Mouse (Mus musculus) midbrain, postnatal 0 days (tissue): Measurements from ENCODE around the gene Gigyf1. TPM values are rescaled to one million over a fixed set of nuclear protein-coding genes. Genes with fewer than 3 reads are reported as not detected.

Experiments used
- ATAC-seq: fragments of 200-750 bp; cut with Nextera tagmentation; 2 replicates; pipeline ENCODE4 v1.8.0; 2017; ENCODE audit warnings: moderate number of reproducible peaks, mild to moderate bottlenecking, moderate TSS enrichment, moderate library complexity; ENCODE audit not compliant: low FRiP score
- DNase-seq: peaks from one replicate; pipeline ENCODE4 v3.0.0-alpha.2; 2015; ENCODE audit warnings: low spot score
- H3K27ac ChIP-seq: fragments of 300-500 bp; sonication (generic); 2 replicates; pipeline ENCODE4 v1.5.1; 2014; ENCODE audit warnings: low read depth, mild to moderate bottlenecking, low read length, mixed read lengths
- H3K27me3 ChIP-seq: fragments of 300-500 bp; sonication (generic); 2 replicates; pipeline ENCODE4 v1.6.1; 2014; ENCODE audit warnings: low read length, control low read depth, mixed read lengths; ENCODE audit not compliant: insufficient read depth
- H3K36me3 ChIP-seq: fragments of 300-500 bp; sonication (generic); 2 replicates; pipeline ENCODE4 v1.6.1; 2014; ENCODE audit warnings: low read length, control low read depth, mixed read lengths; ENCODE audit not compliant: insufficient read depth
- H3K4me1 ChIP-seq: fragments of 300-500 bp; sonication (generic); 2 replicates; pipeline ENCODE4 v1.6.1; 2014; ENCODE audit warnings: mild to moderate bottlenecking, control low read depth, antibody characterized with exemption, low read length, mixed read lengths; ENCODE audit not compliant: insufficient read depth
- H3K4me2 ChIP-seq: fragments of 300-500 bp; sonication (generic); 2 replicates; pipeline ENCODE4 v1.6.1; 2014; ENCODE audit warnings: low read depth, mild to moderate bottlenecking, low read length, mixed read lengths; ENCODE audit not compliant: poor library complexity, severe bottlenecking
- H3K4me3 ChIP-seq: fragments of 300-500 bp; sonication (generic); 2 replicates; pipeline ENCODE4 v1.5.1; 2014; ENCODE audit warnings: low read depth, mild to moderate bottlenecking, low read length, moderate library complexity
- H3K9ac ChIP-seq: fragments of 300-500 bp; sonication (generic); replicated peaks from 2 replicates; pipeline ENCODE4 v1.6.1; 2014; ENCODE audit warnings: mild to moderate bottlenecking, low read length, moderate library complexity, mixed read lengths; ENCODE audit not compliant: poor library complexity, severe bottlenecking
- H3K9me3 ChIP-seq: fragments of 300-500 bp; sonication (generic); 2 replicates; pipeline ENCODE4 v1.6.1; 2016; ENCODE audit warnings: low read length, control low read depth
- CTCF ChIP-seq: IDR thresholded peaks from 2 replicates; pipeline ENCODE4 v1.5.1; 2016; ENCODE audit warnings: antibody characterized with exemption, mild to moderate bottlenecking
- WGBS: fragments of 180-500 bp; shearing (Covaris S2); extraction: QIAGEN DNeasy Blood & Tissue Kit; methylation state at CpG from one replicate; pipeline ENCODE4 v1.1.7; 2014; 5-methylcytosine and 5-hydroxymethylcytosine counted together
- polyA plus RNA-seq: library from polyadenylated mRNA; unstranded; fragments of >200 nt; fragmentation: Nextera tagmentation; extraction: Ambion mirVana; gene quantifications from 2 replicates; pipeline ENCODE4 v1.2.1, GENCODE M21; 2015
- total RNA-seq: library from RNA; depleted of rRNA; stranded (reverse); fragments of >200 nt; gene quantifications from 2 replicates; pipeline ENCODE4 v1.2.3, GENCODE M21; 2014

Gigyf1 gene
- total and polyA plus RNA-seq, 2 experiments from 2014 or later, result 17.8 to 23.6 TPM

DNA sequence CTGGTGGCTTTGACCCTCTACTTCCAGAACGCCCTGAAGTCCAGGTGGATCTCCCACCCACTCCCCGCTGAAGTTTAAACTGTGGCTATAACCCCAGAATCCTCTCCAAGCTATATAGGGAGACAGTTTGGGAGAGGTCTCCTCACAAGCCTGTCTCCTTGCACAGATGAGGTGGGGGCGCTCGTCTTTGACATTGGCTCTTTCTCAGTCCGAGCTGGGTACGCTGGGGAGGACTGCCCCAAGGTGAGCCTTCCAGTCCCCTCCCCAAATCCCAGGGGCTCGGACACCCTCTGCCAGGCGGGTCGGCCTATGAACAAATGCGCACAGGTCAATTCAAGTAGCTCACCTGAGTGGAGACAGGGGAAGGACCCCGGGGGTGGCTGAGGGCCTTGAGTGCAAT lies 35.5 kb downstream of the Gigyf1 start:
- Histone ChIP-seq H3K4me2 (peak overlapping the region; percentile 75), H3K27me3 (no peaks in the 10 kb centered on the region), H3K9ac (peak overlapping the region; percentile 84), H3K27ac (peak overlapping the region; percentile 76), H3K36me3 (no peaks in the 10 kb centered on the region), H3K4me3 (peak overlapping the region; percentile 63), H3K4me1 (peaks cover 10% of the 10 kb centered on the region), H3K9me3 (no peaks in the 10 kb centered on the region)
- peak; percentile 55; the same call in 1 of the 2 replicates for ATAC-seq
- 44% methylated on average over 11 of the region's 11 CpGs for WGBS
- no peak for TF ChIP-seq CTCF
- no peak for DNase-seq

DNA sequence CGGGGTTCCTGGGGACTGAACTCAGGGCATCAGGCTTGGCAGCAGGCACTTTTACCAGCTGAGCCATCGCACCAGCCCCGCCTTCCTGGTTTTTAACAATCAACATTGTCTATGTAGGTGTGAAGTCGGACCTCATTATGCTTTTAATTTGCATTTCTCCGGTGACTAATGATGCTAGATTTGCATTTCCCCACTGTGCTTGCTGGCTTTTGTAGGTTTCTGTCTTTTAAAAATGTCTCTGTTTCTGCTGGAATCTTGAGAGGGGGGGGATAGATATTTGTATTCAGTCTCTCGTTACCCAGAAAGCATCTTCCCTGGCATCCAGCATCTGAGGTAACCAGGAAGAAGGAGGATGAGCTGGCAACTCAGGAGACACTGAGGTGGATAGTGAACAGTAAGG lies 43.2 kb downstream of the Gigyf1 start:
- Histone ChIP-seq H3K27me3 (no peaks in the 10 kb centered on the region), H3K4me2 (no peak overlapping the region), H3K27ac (no peak overlapping the region), H3K9ac (no peak overlapping the region), H3K9me3 (no peaks in the 10 kb centered on the region), H3K4me1 (no peaks in the 10 kb centered on the region), H3K4me3 (no peak overlapping the region), H3K36me3 (peaks cover 21% of the 10 kb centered on the region)
- 61% methylated on average over 6 of the region's 6 CpGs for WGBS
- DNase-seq (no peak), ATAC-seq (no peak)
- TF ChIP-seq CTCF, result no peak

GRCm38 (mm10) chr5:137562965-137563364 lies 44.6 kb downstream of the Gigyf1 start:
- Histone ChIP-seq H3K4me2 (no peak overlapping the region), H3K9me3 (no peaks in the 10 kb centered on the region), H3K36me3 (peaks cover 31% of the 10 kb centered on the region), H3K9ac (no peak overlapping the region), H3K4me1 (no peaks in the 10 kb centered on the region), H3K4me3 (no peak overlapping the region), H3K27ac (no peak overlapping the region), H3K27me3 (no peaks in the 10 kb centered on the region)
- ATAC-seq, result no peak
- no peak for TF ChIP-seq CTCF
- DNase-seq, result no peak
- WGBS, result 78% methylated on average over 10 of the region's 10 CpGs

- Histone ChIP-seq H3K4me1 (no peaks in the 10 kb centered on the region), H3K27ac (no peak overlapping the region), H3K36me3 (peaks cover 31% of the 10 kb centered on the region), H3K4me3 (no peak overlapping the region), H3K9me3 (no peaks in the 10 kb centered on the region), H3K4me2 (no peak overlapping the region), H3K27me3 (no peaks in the 10 kb centered on the region), H3K9ac (no peak overlapping the region)
- WGBS, result 57% methylated on average over 6 of the region's 6 CpGs
- DNase-seq, result no peak
- no peak for ATAC-seq
- no peak for TF ChIP-seq CTCF
Observed at GRCm38 (mm10) chr5:137565744-137566143, 47.4 kb downstream of the Gigyf1 start.

GRCm38 (mm10) chr5:137566416-137566815 lies 48.1 kb downstream of the Gigyf1 start:
- TF ChIP-seq CTCF, result no peak
- Histone ChIP-seq H3K9me3 (no peaks in the 10 kb centered on the region), H3K9ac (no peak overlapping the region), H3K27me3 (no peaks in the 10 kb centered on the region), H3K4me2 (no peak overlapping the region), H3K4me1 (no peaks in the 10 kb centered on the region), H3K36me3 (peaks cover 31% of the 10 kb centered on the region), H3K4me3 (no peak overlapping the region), H3K27ac (no peak overlapping the region)
- DNase-seq, result no peak
- ATAC-seq, result no peak
- 96% methylated on average over 5 of the region's 5 CpGs for WGBS

- Histone ChIP-seq H3K4me3 (no peak overlapping the region), H3K4me2 (no peak overlapping the region), H3K27me3 (no peaks in the 10 kb centered on the region), H3K9ac (no peak overlapping the region), H3K27ac (no peak overlapping the region), H3K4me1 (no peaks in the 10 kb centered on the region), H3K36me3 (peaks cover 31% of the 10 kb centered on the region), H3K9me3 (no peaks in the 10 kb centered on the region)
- TF ChIP-seq CTCF, result no peak
- DNase-seq (no peak), ATAC-seq (no peak)
- 86% methylated on average over 8 of the region's 8 CpGs for WGBS
Observed at GRCm38 (mm10) chr5:137568223-137568798, 50.0 kb downstream of the Gigyf1 start.
